Mouse (Mus musculus): ENCODE measurements at regions not wholly inside any gene's neighbourhood (a gene's known extent, or its start where the extent isn't known, plus 50 kb on each side); places are given as distances from the start of the nearest gene placed in this dataset.

GRCm38 (mm10) chr9:80942991-80943390 lies 477.7 kb upstream of the Impg1 start:
- no peak for TF ChIP-seq CTCF (IDR thresholded peaks at IDR 0.05; ENCODE audit: low read depth, low read length)
- TF ChIP-seq POLR2A (IDR thresholded peaks at IDR 0.05; ENCODE audit: extremely low read depth, insufficient read depth, low read length) = no peak

Measured in liver, adult 2 months (tissue).